ENCODE assay signal across 24 mouse cellular contexts in the genomic region with DNA sequence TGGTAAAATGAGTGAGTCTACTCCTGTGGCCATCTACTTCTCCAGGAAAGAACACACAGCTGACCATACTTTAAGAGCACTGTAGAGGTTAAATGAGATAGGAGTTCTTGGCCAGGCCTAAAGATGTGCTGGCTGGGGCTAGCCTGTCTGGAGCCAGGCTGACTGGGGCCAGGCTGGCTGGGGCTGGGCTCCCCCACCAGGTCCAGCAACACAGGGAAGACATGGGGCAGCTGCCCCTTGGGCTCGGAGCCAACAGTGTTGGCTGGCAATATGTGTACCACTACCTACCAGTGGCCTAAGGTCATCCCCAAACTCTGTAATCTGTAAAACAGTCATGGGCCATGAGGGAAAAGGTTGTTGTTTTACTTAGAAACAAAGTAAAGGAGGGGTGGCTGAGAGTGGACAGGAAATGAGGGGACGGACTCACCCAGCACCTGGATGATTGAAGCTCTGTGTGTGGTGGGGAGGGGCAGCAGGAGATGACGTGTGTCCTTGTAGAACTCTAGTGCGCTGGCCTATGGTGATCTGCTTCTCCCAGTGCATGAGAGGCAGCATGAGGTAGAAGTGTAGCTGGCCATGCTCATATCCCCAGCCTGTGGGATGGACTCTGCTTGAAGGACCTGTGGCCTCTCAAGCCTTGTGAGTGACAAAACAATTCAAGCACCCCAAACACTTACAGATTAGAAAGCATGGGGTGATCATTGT.
DNase-seq lines count a peak whose midpoint lies in the region; ATAC-seq lines count a peak whose summit lies in the region.
"Had no signal": no experiment of that assay in that cellular context is flagged by ENCODE, and none has a peak within 500 bp of the region (broad histone marks: within the 10 kb centered on the region; RNA-seq: fewer than 3 reads in every experiment).

No protein-coding gene starts in this region.

- peak; percentile 52 for DNase-seq in heart, adult 11 months
- DNase-seq in heart, adult 8-10 months (ENCODE audit: low spot score) = no peak
- DNase-seq in lung, adult 18-20 months = no peak
- DNase-seq in liver, embryonic 11.5 days (ENCODE audit: low spot score) = no peak
- DNase-seq in liver, embryonic 13.5 days = no peak
- DNase-seq: adrenal gland, postnatal 14 days; cerebellum, adult 11 months; cerebellum, postnatal 25 days; gastrocnemius, postnatal 14 days; heart, postnatal 36 days; kidney, adult 9 months; kidney, postnatal 14 days; lung, postnatal 14 days; right cerebral cortex, postnatal 14 days; thymus, postnatal 14 days had no signal

- peaks cover 24% of the 10 kb centered on the region for H3K4me1 ChIP-seq in lung, embryonic 15.5 days
- H3K4me1 ChIP-seq in liver, embryonic 11.5 days (replicated peaks; ENCODE audit: control insufficient read depth, insufficient read depth, low read length) = no peaks in the 10 kb centered on the region; the same call in 1 of the 2 replicates
- 0 out of 2 replicates have a peak, but pooled peaks cover under 1% of the 10 kb centered on the region for H3K4me1 ChIP-seq in liver, embryonic 13.5 days (replicated peaks)
- 0 out of 2 replicates have a peak, but pooled peaks cover 4% of the 10 kb centered on the region for H3K4me1 ChIP-seq in hindbrain, embryonic 12.5 days

- peak overlapping the region; percentile 51; the same call in 1 of the 2 replicates for H3K27ac ChIP-seq in lung, embryonic 15.5 days
- H3K27ac ChIP-seq in liver, embryonic 11.5 days (ENCODE audit: low read depth, low read length) = 0 out of 2 replicates have a peak overlapping the region, but pooled peaks have one; percentile 19
- H3K27ac ChIP-seq in liver, embryonic 13.5 days = peak overlapping the region; percentile 47
- H3K27ac ChIP-seq in hindbrain, embryonic 12.5 days = no peak overlapping the region
- H3K27ac ChIP-seq: hindbrain, embryonic 13.5 days; limb, embryonic 13.5 days had no signal

- H3K9ac ChIP-seq in lung, embryonic 15.5 days = no peak overlapping the region
- no peak overlapping the region for H3K9ac ChIP-seq in liver, embryonic 11.5 days (ENCODE audit: low read depth, low read length)
- H3K9ac ChIP-seq in liver, embryonic 13.5 days = no peak overlapping the region
- no peak overlapping the region for H3K9ac ChIP-seq in hindbrain, embryonic 12.5 days
- H3K9ac ChIP-seq: hindbrain, embryonic 13.5 days; limb, embryonic 13.5 days had no signal

- H3K4me2 ChIP-seq in lung, embryonic 15.5 days = no peak overlapping the region
- H3K4me2 ChIP-seq in liver, embryonic 11.5 days = no peak overlapping the region
- H3K4me2 ChIP-seq in liver, embryonic 13.5 days = no peak overlapping the region
- H3K4me2 ChIP-seq in hindbrain, embryonic 12.5 days (replicated peaks) = no peak overlapping the region
- H3K4me2 ChIP-seq: heart, embryonic 11.5 days; hindbrain, embryonic 13.5 days; limb, embryonic 13.5 days; midbrain, embryonic 11.5 days had no signal

- no peaks in the 10 kb centered on the region for H3K9me3 ChIP-seq in lung, embryonic 15.5 days
- no peaks in the 10 kb centered on the region for H3K9me3 ChIP-seq in liver, embryonic 11.5 days (ENCODE audit: control insufficient read depth, low read length)
- no peaks in the 10 kb centered on the region for H3K9me3 ChIP-seq in liver, embryonic 13.5 days (replicated peaks)
- H3K9me3 ChIP-seq in hindbrain, embryonic 12.5 days (replicated peaks) = no peaks in the 10 kb centered on the region
- H3K9me3 ChIP-seq: hindbrain, embryonic 13.5 days; limb, embryonic 13.5 days had no signal

- no peaks in the 10 kb centered on the region for H3K27me3 ChIP-seq in lung, embryonic 15.5 days
- H3K27me3 ChIP-seq in liver, embryonic 11.5 days (replicated peaks; ENCODE audit: control insufficient read depth, insufficient read depth, low read length) = no peaks in the 10 kb centered on the region
- no peaks in the 10 kb centered on the region for H3K27me3 ChIP-seq in liver, embryonic 13.5 days
- peaks cover 57% of the 10 kb centered on the region for H3K27me3 ChIP-seq in hindbrain, embryonic 12.5 days
- H3K27me3 ChIP-seq: limb, embryonic 13.5 days had no signal

- H3K36me3 ChIP-seq in lung, embryonic 15.5 days = no peaks in the 10 kb centered on the region
- no peaks in the 10 kb centered on the region for H3K36me3 ChIP-seq in liver, embryonic 11.5 days (ENCODE audit: control insufficient read depth, insufficient read depth, low read length)
- no peaks in the 10 kb centered on the region for H3K36me3 ChIP-seq in liver, embryonic 13.5 days
- H3K36me3 ChIP-seq in hindbrain, embryonic 12.5 days = no peaks in the 10 kb centered on the region
- H3K36me3 ChIP-seq: hindbrain, embryonic 13.5 days; limb, embryonic 13.5 days had no signal

- H3K4me3 ChIP-seq in lung, embryonic 15.5 days = no peak overlapping the region
- H3K4me3 ChIP-seq in liver, embryonic 11.5 days (ENCODE audit: low read depth, low read length) = no peak overlapping the region
- no peak overlapping the region for H3K4me3 ChIP-seq in liver, embryonic 13.5 days (replicated peaks)
- no peak overlapping the region for H3K4me3 ChIP-seq in hindbrain, embryonic 12.5 days
- H3K4me3 ChIP-seq: hindbrain, embryonic 13.5 days; limb, embryonic 13.5 days had no signal

- 0 out of 2 replicates have a peak, but pooled peaks have one; percentile 37 for ATAC-seq in lung, embryonic 15.5 days (ENCODE audit: borderline replicate concordance, extremely low read depth, low FRiP score, low TSS enrichment)
- 0 out of 2 replicates have a peak, but pooled peaks have one; percentile 16 for ATAC-seq in liver, embryonic 11.5 days (replicated peaks; ENCODE audit: low FRiP score)
- peak; percentile 49; the same call in 1 of the 2 replicates for ATAC-seq in liver, embryonic 13.5 days (ENCODE audit: low read depth)
- ATAC-seq in hindbrain, embryonic 12.5 days (ENCODE audit: low FRiP score) = no peak
- ATAC-seq: CD4-positive, CD25-positive, alpha-beta regulatory T cell, adult 4 months; forebrain, embryonic 14.5 days; intestine, embryonic 16.5 days had no signal

- 78% methylated on average over 4 of the region's 4 CpGs for WGBS in lung, embryonic 15.5 days
- 69% methylated on average over 4 of the region's 4 CpGs for WGBS in liver, embryonic 11.5 days
- 58% methylated on average over 4 of the region's 4 CpGs for whole genome bisulfite sequencing in liver, embryonic 13.5 days (ENCODE audit: insufficient replicate concordance)
- WGBS in hindbrain, embryonic 12.5 days = 81% methylated on average over 4 of the region's 4 CpGs
